Mouse (Mus musculus) heart, embryonic 12.5 days (tissue): ENCODE data around the gene Grin2a. TPM values are rescaled to one million over a fixed set of nuclear protein-coding genes. Genes with fewer than 3 reads are reported as not detected.

ENCODE experiments used
- ATAC-seq: fragments of 200-750 bp; cut with Nextera tagmentation; 2 replicates; pipeline ENCODE4 v1.8.0; 2017; ENCODE audit warnings: moderate TSS enrichment, moderate library complexity; ENCODE audit not compliant: insufficient number of reproducible peaks, low FRiP score
- H3K27ac ChIP-seq: fragments of 300-500 bp; sonication (generic); 2 replicates; pipeline ENCODE4 v1.5.1; 2016; ENCODE audit warnings: mild to moderate bottlenecking, moderate library complexity; ENCODE audit not compliant: poor library complexity, severe bottlenecking
- H3K27me3 ChIP-seq: fragments of 300-500 bp; sonication (generic); replicated peaks from 2 replicates; pipeline ENCODE4 v1.6.1; 2016; ENCODE audit warnings: mild to moderate bottlenecking, moderate library complexity
- H3K36me3 ChIP-seq: fragments of 300-500 bp; sonication (generic); 2 replicates; pipeline ENCODE4 v1.6.1; 2016; ENCODE audit warnings: mild to moderate bottlenecking, moderate library complexity
- H3K4me1 ChIP-seq: fragments of 300-500 bp; sonication (generic); replicated peaks from 2 replicates; pipeline ENCODE4 v1.6.1; 2016; ENCODE audit warnings: mild to moderate bottlenecking
- H3K4me2 ChIP-seq: fragments of 300-500 bp; sonication (generic); 2 replicates; pipeline ENCODE4 v1.6.1; 2016; ENCODE audit warnings: mild to moderate bottlenecking, moderate library complexity
- H3K4me3 ChIP-seq: fragments of 300-500 bp; sonication (generic); 2 replicates; pipeline ENCODE4 v1.5.1; 2016; ENCODE audit warnings: mild to moderate bottlenecking
- H3K9ac ChIP-seq: fragments of 300-500 bp; sonication (generic); 2 replicates; pipeline ENCODE4 v1.6.1; 2016; ENCODE audit warnings: mild to moderate bottlenecking, moderate library complexity
- H3K9me3 ChIP-seq: fragments of 300-500 bp; sonication (generic); replicated peaks from 2 replicates; pipeline ENCODE4 v1.6.1; 2016; ENCODE audit warnings: mild to moderate bottlenecking, moderate library complexity
- WGBS: fragments of 180-500 bp; shearing (Covaris S2); methylation state at CpG from one replicate; pipeline ENCODE4 v1.1.7; 2016; 5-methylcytosine and 5-hydroxymethylcytosine counted together
- polyA plus RNA-seq: library from polyadenylated mRNA; unstranded; fragments of >200 nt; fragmentation: Nextera tagmentation; extraction: Ambion mirVana; gene quantifications from 2 replicates; pipeline ENCODE4 v1.2.1, GENCODE M21; 2016

The Grin2a gene
- polyA plus RNA-seq, 1 experiment from 2014 or later: 0.98 TPM

DNA sequence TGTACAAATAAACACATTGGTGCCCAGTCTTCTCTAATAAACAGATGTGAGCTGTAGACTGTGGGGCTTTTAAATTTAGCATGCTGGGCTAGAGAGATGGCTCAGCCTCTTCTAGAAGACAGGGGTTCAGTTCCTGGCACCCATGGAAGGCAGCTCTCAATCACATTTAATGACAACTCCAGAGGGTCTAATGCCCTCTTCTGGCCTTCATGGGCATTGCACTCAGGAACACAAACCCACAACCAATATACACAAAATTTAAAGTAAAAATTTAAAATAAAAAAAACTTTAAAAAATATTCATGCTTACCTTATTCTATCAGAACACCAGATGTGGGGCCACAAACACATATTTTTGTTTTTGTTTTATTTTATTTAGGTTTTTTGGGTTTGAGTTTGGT lies 2.6 kb upstream of the Grin2a start:
- Histone ChIP-seq H3K4me3 (no peak overlapping the region), H3K4me2 (no peak overlapping the region), H3K4me1 (peaks cover 26% of the 10 kb centered on the region), H3K9ac (no peak overlapping the region), H3K9me3 (no peaks in the 10 kb centered on the region), H3K27me3 (peaks cover 49% of the 10 kb centered on the region), H3K27ac (no peak overlapping the region), H3K36me3 (no peaks in the 10 kb centered on the region)
- no peak for ATAC-seq

DNA sequence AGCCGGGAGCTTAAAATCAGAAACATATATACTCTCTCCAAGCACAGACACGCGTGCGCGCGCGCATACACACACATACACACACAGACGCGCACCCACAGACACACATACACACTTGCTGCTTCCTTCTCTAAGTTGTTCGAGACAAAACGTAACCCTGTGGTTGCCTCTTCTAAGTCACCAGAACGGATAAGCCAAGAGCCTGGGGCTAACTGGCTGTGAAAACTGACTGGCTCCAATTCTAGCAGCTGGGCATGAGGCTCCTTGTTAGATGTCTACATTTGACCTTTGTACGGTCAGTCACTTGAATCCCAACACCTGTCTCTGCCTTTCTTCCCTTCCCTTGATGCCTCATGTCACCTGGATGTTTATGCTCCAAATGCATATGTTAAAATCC lies 452 bp upstream of the Grin2a start:
- Histone ChIP-seq H3K36me3 (no peaks in the 10 kb centered on the region), H3K9ac (no peak overlapping the region; the same call in 1 of the 2 replicates), H3K27me3 (peaks cover 70% of the 10 kb centered on the region), H3K27ac (no peak overlapping the region), H3K4me3 (peak overlapping the region; percentile 44), H3K4me1 (peaks cover 33% of the 10 kb centered on the region), H3K4me2 (peak overlapping the region; percentile 77), H3K9me3 (no peaks in the 10 kb centered on the region)
- 22% methylated on average over 13 of the region's 13 CpGs for WGBS
- no peak for ATAC-seq

DNA sequence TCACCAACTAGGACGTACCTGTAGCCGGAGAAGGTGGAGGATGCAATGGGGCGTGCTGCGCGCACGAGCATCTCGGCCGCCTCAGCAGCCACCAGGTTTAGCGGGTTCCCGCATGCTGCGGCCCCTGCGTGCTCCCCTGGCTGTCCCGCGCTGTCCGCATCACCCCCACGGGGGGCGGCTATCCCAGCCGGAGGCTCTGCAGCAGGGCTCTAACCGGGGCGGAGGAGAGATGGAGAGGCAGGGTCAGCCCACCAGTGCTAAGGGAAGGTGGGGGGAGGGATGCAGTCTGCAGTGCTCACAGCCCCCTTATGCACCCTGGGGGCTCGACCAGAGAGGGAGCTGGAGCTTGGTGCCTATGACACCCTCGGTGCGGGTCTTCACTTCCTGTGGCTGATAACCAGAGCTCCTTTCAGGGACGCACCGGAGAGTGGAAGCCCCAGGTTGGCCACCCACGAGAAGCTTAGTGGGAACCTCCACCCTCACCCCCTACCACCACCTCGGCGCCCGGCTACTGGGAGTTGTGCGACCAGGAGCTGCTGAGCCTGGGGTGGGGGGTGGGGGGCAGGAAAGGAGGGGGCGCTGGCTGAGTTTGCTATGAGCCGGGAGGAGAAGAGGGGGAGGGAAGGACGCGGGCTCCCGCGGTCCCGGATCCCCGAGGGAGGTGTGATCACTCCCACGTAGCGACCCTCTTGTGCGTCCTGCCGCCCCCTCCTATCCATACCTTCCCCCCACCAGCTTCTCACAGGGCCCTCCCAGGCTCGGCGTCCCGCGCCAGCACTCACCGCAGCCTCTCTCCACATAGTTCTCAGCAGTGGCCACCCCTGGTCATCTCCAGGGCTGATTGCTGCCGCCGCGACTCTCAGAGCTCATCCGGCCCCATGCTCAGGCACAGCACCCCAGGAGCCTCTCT lies 1.1 kb downstream of the Grin2a start:
- Histone ChIP-seq H3K9ac (peak overlapping the region; percentile 27; the same call in 1 of the 2 replicates), H3K4me1 (peaks cover 33% of the 10 kb centered on the region), H3K4me3 (peak overlapping the region; percentile 44), H3K9me3 (no peaks in the 10 kb centered on the region), H3K27me3 (peaks cover 83% of the 10 kb centered on the region), H3K4me2 (peak overlapping the region; percentile 77), H3K36me3 (no peaks in the 10 kb centered on the region), H3K27ac (no peak overlapping the region)
- WGBS: under 1% methylated on average over 39 of the region's 51 CpGs
- ATAC-seq: peak; percentile 19; the same call in 1 of the 2 replicates

DNA sequence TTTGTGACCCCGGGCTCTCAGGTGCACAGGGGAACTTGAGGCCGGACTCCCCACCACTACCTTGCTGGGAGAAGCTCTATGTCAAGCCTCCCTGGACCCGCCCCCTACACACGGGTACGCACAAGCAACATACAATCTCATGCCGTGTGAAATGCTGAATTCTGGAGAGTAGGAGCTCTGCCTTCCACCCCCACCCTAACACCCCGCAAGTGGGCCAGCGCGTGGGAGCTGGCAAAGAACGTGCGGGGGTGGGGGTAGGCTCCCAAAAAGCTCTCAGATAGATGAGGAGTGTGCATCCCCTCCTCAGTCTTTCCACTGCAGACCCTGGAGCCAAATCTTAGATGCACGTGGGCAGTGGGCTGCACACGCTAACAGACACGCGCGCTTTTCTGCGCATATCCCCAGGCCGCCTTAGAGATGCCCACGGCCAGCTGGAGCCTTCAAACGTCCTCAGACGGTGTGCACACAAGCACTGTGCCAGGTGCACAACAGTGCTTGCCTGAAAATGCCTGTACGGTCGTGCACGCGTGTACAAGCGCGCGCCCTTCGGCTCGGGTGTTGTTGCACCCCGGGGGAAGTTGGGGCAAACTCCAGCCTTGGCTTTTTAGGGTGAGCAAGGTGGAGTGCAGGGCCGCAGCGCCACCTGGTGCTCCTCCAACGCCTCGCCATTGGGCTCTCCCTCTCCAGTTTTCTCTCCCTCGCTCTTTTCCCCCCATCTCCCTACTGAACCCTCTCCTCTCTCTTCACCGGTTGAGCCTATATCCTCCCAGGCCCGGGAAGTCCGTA lies 1.9 kb downstream of the Grin2a start:
- WGBS: 2% methylated on average over 39 of the region's 39 CpGs
- no peaks in the 10 kb centered on the region for H3K36me3 ChIP-seq
- peaks cover 33% of the 10 kb centered on the region for H3K4me1 ChIP-seq
- H3K4me3 ChIP-seq: peak overlapping the region; percentile 44
- peak overlapping the region; percentile 77 for H3K4me2 ChIP-seq
- ATAC-seq: peak; percentile 45; the same call in 1 of the 2 replicates
- no peaks in the 10 kb centered on the region for H3K9me3 ChIP-seq
- no peak overlapping the region; the same call in 1 of the 2 replicates for H3K9ac ChIP-seq
- no peak overlapping the region for H3K27ac ChIP-seq
- peaks cover 83% of the 10 kb centered on the region for H3K27me3 ChIP-seq

DNA sequence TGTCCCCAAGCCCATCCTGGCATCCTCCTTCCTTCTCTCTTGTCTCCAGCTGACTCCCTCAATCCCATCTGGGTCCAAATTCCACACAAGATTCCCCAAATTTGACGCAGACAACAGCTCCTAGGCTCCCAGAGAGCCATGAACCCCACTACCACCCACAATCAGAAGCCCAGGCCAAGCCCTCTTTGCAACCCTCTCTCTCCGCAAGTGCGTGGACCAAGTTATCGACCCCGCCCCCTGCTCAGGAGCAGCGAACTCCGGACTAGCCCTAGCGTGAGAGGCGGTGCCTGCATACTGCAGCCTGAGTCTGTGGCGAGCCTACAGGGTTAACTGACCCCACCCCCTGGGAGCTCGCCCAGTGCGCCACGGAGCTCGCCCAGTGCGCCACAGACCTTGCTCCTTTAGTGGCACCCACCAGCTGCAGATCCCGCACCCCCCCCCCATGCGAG lies 2.6 kb downstream of the Grin2a start:
- H3K4me2 ChIP-seq: peak overlapping the region; percentile 77
- H3K27me3 ChIP-seq: peaks cover 85% of the 10 kb centered on the region
- H3K9ac ChIP-seq: no peak overlapping the region
- peaks cover 33% of the 10 kb centered on the region for H3K4me1 ChIP-seq
- 2% methylated on average over 17 of the region's 17 CpGs for WGBS
- H3K4me3 ChIP-seq: peak overlapping the region; percentile 44
- no peaks in the 10 kb centered on the region for H3K9me3 ChIP-seq
- no peaks in the 10 kb centered on the region for H3K36me3 ChIP-seq
- 0 out of 2 replicates have a peak, but pooled peaks have one; percentile 3 for ATAC-seq
- H3K27ac ChIP-seq: no peak overlapping the region

DNA sequence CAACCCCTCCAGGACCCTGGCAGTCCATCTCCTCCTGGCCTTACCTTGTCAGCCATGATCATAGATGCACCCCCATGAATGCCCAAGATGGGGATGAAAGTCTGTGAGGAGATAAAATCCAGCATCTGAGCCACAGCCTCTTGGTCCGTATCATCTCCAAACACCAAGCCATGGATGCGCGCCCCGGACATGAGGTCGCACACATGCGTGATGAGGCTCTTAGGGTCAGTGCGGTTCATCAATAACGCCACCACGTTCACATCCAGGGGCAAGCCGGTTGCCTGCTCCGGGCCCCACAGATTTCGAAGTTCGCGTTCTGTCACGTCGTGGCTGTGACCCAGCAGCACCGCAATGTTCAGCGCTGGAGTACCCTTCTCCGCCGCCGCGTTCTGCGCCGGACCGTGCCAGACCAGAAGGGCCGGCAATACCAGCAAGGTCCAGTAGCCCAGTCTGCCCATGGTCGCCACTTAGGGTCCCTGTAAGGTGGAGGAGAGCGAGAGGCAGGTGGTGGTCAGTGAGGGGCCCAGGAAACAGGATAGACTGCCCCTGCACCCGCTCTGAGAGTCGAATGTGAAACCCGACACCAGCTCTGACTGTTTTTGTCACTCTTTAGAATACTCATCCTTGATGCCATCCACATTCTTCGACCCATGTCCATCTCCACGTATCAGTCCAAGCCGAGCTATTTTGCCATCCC lies 3.1 kb downstream of the Grin2a start:
- no peak overlapping the region for H3K9ac ChIP-seq
- H3K27ac ChIP-seq: no peak overlapping the region
- WGBS: 12% methylated on average over 34 of the region's 34 CpGs
- H3K36me3 ChIP-seq: no peaks in the 10 kb centered on the region
- H3K4me3 ChIP-seq: peak overlapping the region; percentile 44
- peaks cover 33% of the 10 kb centered on the region for H3K4me1 ChIP-seq
- H3K27me3 ChIP-seq: peaks cover 80% of the 10 kb centered on the region
- H3K9me3 ChIP-seq: no peaks in the 10 kb centered on the region
- ATAC-seq: no peak
- peak overlapping the region; percentile 77 for H3K4me2 ChIP-seq

DNA sequence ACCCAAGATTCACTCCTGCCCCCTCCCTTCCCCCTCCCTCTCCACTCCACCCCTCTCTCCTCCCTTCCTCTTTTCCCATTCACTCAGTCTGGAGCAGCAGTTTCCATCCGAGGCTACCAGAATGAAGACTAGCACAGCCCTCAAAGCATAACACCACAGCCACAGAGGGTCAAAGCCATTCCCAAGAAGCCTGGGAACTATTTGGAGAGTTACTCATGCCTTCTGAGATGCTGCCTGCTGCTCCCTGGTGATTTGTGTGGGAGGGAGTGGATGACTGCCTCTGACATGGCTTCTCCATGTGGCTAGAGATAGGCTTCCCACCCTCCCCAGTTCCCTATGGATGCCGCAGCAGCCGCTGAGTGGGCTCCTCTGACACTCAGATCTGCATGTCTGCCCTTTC lies 10.3 kb downstream of the Grin2a start:
- Histone ChIP-seq H3K9ac (no peak overlapping the region), H3K4me1 (no peaks in the 10 kb centered on the region), H3K4me3 (no peak overlapping the region), H3K4me2 (no peak overlapping the region), H3K9me3 (no peaks in the 10 kb centered on the region), H3K27me3 (peaks cover 13% of the 10 kb centered on the region; the same call in 1 of the 2 replicates), H3K36me3 (no peaks in the 10 kb centered on the region), H3K27ac (no peak overlapping the region)
- 53% methylated on average over 3 of the region's 3 CpGs for WGBS
- no peak for ATAC-seq

DNA sequence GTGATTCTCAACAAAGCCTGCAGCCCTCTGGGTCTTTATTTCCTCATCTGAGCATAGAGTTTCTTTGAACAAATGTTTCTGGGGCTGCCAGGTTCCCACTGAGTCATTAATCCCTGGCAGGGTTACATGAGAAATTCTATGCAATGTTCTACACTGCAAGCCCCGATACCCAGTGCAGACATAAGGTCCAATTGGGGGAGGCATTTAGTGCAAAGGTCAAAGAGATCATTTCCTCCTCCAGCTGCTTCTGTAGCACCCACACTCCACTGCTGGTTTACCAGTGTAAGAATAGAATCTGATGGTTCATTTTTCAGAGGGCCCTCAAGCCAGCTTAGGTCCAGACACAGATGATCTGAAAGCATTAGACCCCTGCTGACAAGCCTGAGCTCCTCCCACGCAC lies 14.7 kb downstream of the Grin2a start:
- 74% methylated on average over 2 of the region's 2 CpGs for WGBS
- Histone ChIP-seq H3K27ac (no peak overlapping the region), H3K4me3 (no peak overlapping the region), H3K9me3 (no peaks in the 10 kb centered on the region), H3K27me3 (no peaks in the 10 kb centered on the region), H3K4me1 (no peaks in the 10 kb centered on the region), H3K9ac (no peak overlapping the region), H3K4me2 (no peak overlapping the region), H3K36me3 (no peaks in the 10 kb centered on the region)
- no peak for ATAC-seq

DNA sequence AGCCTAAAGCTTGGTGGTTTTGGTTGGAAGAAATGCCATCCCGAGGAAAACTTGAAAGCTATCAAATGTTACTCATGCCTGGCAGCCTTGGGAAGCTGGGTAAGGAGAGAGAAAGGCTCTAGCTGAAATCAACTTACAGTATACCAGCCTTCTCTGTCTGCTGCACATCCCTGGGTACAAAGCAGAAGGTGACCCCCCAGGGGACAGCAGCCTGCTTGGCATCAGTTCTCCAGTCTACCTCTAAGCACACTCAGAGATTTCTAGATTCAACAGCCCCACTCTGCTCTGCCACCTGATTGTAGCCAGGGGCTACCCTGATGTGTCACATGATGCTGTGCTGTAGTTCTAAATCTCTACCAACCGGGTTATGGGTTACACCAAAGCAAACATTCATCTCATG lies 17.2 kb downstream of the Grin2a start:
- Histone ChIP-seq H3K36me3 (no peaks in the 10 kb centered on the region), H3K27me3 (no peaks in the 10 kb centered on the region), H3K27ac (no peak overlapping the region), H3K4me2 (no peak overlapping the region), H3K9me3 (no peaks in the 10 kb centered on the region), H3K4me3 (no peak overlapping the region), H3K4me1 (no peaks in the 10 kb centered on the region), H3K9ac (no peak overlapping the region)
- 72% methylated on average over 2 of the region's 2 CpGs for WGBS
- ATAC-seq: no peak

DNA sequence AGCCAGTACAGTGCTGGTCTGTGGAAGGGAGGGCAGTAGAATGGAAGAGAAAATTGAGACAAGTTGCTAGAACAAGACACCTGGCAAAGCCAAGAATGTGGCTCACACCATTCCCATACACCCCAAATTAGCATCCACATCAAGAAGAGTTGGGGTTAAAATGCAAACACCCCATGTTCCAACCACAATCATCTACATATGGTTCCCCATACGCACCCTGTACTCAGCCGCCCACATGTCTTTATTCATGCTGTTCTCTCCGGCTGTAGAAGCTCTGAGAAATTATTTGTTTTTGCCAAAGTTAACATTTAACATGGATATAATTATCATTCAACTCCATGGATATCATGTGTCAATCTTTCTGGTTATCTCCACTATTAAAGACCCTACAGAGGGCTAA lies 22.7 kb downstream of the Grin2a start:
- no peak for ATAC-seq
- no peaks in the 10 kb centered on the region for H3K36me3 ChIP-seq
- no peaks in the 10 kb centered on the region for H3K27me3 ChIP-seq
- H3K9me3 ChIP-seq: no peaks in the 10 kb centered on the region
- WGBS: 89% methylated on average over 3 of the region's 3 CpGs
- H3K4me2 ChIP-seq: no peak overlapping the region
- H3K9ac ChIP-seq: no peak overlapping the region
- H3K27ac ChIP-seq: no peak overlapping the region
- no peaks in the 10 kb centered on the region for H3K4me1 ChIP-seq
- H3K4me3 ChIP-seq: no peak overlapping the region

DNA sequence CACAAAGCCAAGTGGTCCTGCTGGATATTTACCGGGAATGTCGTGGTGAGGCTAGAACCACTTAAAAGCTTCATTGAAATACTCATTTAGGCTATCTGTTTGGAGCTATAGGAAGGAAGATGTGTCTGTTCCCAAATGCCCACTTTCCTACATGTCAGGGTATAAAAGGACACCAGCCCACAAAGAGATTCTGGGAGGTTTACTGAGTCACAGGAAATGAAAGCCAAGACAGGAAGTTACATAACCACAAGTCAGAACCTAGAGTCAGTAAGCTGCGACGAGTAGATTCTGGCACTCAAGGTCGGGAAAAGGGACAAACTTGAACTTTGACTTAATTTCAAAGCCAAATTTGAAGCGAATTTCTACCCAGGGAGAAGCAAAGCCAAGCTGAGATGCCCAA lies 30.9 kb downstream of the Grin2a start:
- ATAC-seq: no peak
- no peak overlapping the region for H3K4me2 ChIP-seq
- no peaks in the 10 kb centered on the region for H3K27me3 ChIP-seq
- H3K4me3 ChIP-seq: no peak overlapping the region
- 62% methylated on average over 6 of the region's 6 CpGs for WGBS
- H3K9me3 ChIP-seq: no peaks in the 10 kb centered on the region
- no peaks in the 10 kb centered on the region for H3K4me1 ChIP-seq
- no peaks in the 10 kb centered on the region for H3K36me3 ChIP-seq
- no peak overlapping the region for H3K9ac ChIP-seq
- H3K27ac ChIP-seq: no peak overlapping the region
